Mouse (Mus musculus): ENCODE measurements around the gene Trappc10.

- TF ChIP-seq CTCF (IDR thresholded peaks at IDR 0.05; ENCODE audit: borderline replicate concordance, control insufficient read depth, extremely low read depth, insufficient read depth, low read length, poor library complexity), result no peak
- no peak for TF ChIP-seq POLR2A (IDR thresholded peaks at IDR 0.05; ENCODE audit: control insufficient read depth, extremely low read depth, insufficient read depth, low read length, poor library complexity)
Measured at GRCm38 (mm10) chr10:78167333-78167732, 77.1 kb downstream of the Trappc10 start.

Data from thymus, adult 2 months (tissue).